Mouse (Mus musculus) mouse trophoblast stem cell (cell line): ENCODE measurements at regions not wholly inside any gene's neighbourhood (a gene's known extent, or its start where the extent isn't known, plus 50 kb on each side); places are given as distances from the start of the nearest gene placed in this dataset.

Experiments
- in situ Hi-C, 2 experiments: fragments of 300-500 bp; cut with MseI, MboI; formaldehyde crosslinking; loops; 2 replicates in 1 of 2; 3 replicates in 1 of 2; pipeline ENCODE4 v1.15.1; 2025

DNA sequence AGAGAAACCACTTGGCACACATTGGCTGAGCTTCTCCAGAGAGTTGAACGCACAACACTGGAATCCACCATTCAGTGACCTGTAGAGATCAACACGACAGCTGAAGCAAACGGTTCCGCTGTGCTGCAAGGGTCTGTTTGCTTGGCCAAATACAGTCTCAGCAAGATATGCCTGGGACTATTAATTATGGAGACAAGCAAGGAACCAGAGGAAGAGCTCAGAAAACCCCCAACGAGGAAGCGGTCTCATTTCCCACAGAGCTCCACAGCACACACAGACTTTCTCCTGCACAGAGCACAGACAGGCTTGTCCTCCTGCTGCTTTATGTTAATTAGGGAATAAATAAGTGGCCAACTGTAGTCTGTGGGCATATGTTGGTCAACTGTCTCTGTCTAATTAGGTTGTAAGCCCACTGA lies 223.4 kb upstream of the Tacr3 start:
- in situ Hi-C loops, result no loop called here

DNA sequence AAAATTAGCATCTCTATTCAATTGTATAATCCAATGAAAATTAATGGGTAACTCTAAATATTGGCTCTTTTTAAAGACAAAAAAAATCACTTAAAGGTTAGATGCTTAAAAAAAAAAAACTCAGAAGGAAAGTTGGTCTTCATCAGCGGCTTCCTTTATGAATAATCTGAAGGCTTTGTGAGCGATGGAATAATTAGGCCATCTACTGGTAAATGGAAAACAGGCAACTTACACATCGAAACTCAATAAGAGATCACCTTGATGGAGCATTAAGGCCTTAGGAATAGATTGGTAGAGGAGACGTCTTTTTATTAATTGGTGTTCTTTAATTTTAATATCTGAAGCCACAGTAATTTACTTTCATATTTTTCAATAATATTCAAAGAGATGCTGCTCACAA lies 218.6 kb upstream of the Tacr3 start:
- in situ Hi-C loops, result no loop called here

DNA sequence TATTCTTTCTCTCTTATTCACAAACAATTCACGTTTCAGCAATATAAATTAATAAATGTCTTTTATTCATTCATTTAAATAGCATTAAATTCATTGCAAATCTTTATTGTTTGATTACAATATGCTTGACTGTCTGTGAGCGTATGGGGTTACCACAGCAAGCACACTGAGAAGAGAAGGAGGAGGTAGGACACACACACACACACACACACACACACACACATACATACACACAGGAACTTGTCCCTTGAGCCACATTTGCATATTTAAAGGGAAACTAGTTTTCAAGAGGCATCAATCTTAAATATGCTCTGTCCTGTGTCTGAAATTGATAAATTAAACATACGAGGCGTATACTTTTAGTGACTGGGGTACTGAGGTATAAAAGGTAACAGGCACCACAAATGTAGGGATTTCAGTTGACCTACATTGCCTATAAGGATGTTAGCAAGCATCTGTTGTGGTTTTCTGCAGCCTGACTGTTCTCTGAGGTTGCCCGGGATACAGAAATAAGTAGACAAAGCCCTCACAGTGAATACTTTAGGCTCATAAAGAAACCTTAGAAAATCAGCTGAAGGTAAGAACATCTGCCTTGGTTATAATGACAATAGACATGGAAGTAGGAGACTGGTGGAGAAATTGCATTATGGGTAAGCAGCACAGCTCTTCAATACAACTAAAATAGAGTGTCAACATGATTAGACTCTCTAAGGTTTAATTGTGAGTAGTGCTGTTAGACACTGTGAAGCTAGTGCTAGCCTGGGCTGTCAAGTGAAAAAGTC lies 217.1 kb upstream of the Tacr3 start:
- in situ Hi-C loops, result no loop called here

DNA sequence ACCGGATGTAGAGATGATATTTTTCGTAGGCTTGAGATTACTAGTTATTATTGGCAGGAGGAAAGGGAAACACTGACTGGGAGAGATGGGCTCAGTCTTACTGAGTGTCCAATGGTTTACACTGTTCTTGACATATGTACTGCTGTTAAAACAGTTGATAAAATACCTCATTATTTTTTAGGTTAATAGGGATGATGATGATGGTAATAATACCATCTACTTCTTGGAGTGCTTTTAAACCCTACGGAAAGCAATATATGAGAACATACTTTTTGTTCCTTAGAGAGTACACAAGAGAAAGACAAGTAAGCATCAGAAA lies 216.6 kb upstream of the Tacr3 start:
- in situ Hi-C loops, result no loop called here

DNA sequence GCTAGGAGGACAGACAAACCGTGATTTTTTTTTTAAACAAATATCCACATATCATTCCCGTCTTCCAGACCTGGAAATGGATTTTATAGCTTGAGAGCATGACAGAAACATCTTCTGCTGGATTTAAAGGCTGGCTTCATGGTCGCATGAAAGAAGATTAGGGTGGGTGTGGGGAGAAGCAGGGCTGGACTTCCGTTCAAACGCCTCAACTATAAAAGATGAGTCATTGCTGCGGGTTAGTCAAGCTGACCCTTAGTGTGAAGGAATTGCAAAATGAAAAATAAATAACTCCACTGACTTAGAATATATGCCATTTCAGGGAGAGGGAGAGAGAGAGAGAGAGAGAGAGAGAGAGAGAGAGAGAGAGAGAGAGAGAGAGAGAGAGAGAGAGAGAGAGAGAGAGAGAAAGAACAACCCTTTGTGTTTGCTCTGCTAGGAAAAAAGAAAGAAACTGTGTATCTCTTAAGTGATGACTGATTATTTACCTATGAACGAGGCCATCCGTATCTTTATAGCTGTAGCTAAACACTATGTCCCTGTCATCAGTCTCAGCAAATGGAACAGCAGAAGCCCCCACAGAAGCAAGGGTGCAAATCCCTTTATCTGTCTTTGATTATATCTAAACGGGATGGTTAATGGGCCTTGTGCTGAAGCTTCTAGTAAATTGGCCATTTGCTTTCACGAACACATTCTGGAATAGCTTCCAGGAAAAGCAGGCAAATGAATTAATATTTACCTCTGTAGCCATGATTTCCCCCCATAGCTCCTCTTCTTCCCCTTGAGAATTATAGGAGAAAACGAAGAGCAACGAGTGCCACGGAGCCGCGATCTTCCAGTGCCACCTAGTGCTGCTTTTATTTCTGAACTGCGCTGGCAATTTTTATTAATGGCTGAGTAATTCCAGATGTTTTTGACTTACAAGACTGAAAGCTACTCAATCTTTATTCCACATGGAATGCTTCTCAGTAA lies 199.4 kb upstream of the Tacr3 start:
- in situ Hi-C loops, result no loop called here

DNA sequence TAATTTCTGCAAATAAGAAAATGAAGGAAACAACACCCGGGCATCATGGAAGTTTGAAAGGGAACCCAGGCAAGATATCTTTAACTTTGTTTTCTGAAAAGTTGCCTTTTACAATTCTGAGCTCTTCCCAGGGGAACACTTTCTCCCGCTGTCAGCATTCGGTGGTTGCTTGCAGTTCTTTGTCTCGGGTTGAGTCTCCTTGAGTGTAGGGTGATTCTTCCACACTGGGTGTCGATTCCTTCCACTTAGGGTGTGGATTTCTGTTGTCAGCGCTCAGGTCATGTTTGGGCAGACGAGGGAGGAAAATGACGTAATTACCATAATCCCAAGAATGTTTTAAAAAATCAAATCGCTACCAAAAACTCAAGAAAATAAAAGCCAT lies 198.7 kb upstream of the Tacr3 start:
- in situ Hi-C loops, result no loop called here

DNA sequence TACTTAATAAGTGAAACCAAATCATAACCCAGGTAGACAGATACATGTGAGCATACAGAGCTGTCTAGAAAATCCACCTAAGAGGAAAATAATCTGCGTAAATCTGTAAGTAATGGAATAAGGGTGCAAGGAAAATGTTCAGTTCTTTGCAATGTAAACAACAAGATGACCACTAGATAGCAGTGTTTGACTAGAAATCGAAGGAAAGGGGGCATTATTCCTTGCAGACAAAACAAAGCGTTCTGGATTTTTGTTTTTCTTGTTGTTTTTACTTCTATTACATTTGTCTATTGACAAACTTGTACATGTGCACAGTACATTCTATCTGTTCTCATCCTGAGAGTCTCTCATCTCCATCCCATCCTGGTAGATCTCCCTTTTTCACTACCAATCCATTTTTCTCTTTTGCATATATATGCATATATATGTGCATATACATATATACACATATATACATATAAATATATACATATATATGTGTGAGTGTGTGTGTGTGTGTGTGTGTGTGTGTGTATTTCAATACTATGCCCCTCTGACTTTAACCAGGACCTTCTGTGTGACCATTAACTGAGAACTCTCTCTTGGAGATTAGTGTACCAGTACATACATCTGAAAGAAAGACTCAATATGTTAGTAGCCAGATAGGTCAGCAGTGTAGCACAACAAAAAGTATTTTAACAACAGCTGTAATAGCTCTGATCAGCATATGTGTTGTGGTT lies 179.9 kb upstream of the Tacr3 start:
- in situ Hi-C loops, result loop anchor here in 1 of 2 experiments (10.0 kb wide), 1 partner anchor 556 kb away; no protein-coding TSS in a partner anchor

DNA sequence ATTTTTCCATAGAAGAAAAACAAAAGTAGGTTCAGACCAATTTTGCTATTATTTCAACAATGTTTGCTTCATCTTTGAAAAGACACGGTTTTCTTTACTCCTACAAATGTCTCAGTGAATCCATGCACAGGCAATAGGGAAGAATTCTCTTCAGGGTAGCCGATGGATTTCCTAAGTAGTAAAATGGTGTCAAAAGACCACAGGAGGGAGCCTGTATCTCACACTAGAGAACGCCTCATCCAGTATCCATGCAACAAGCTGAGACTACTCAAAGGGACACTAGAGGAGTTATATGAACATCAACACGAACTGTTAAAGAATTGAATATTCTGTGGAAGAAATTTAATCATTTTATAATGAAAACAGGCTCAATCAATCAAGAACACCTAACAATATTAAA lies 174.8 kb upstream of the Tacr3 start:
- in situ Hi-C loops, result no loop called here

DNA sequence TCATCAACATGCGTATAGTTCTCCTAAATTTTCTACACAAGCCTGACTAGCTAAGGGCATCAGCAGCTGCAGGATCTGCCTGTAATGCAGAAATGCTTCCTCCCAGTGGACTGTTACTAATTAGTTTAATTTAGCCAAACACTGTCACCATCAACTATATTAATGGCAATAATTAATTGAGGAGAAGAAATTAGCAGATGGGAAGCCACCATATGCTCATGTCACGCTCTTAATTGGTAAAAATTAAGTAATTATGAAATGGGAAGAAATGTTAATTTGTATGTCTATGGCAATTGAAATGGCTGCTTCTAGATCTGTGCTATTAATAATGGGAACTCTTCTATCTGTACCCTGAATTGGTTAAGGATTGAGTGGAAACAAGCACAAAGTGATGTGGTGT lies 133.9 kb upstream of the Tacr3 start:
- in situ Hi-C loops, result no loop called here

DNA sequence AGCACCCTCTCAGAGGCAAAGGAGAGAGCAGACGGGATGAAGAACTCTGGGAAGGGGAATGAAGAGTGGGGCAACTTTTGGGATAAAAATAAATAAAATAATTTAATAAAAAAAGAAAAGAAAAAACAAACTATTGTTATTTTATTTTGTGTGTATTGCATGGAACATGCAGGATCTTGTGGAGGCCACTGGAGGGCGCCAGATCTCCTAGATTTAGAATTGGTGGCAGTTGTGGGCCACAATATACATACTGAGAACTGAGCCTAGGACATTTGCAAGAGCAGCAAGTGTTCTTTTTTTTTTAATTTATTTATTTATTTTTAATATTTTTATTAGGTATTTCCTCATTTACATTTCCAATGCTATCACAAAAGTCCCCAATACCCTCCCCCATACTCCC lies 110.2 kb upstream of the Tacr3 start:
- in situ Hi-C loops, result loop anchor here in 1 of 2 experiments (25.0 kb wide), 1 partner anchor 294 kb away; no protein-coding TSS in a partner anchor

DNA sequence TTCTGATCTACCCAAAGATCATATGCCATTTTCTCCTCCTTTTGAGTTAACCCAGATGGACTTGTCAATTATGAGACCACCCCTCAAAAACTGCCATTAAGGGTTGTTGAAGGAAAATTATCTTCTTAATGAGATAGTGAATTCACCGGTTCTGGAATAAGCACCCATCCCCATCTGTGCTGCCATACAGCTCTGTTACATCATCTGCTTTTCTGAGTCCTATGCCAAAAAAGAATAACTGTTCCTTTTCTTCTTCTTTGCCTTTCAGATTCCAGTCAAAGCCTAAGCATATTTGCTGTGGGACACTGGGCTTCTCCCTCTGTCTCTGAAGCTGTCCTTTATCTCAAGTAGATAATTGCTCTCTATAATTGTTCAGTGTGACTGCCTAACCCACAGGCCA lies 93.1 kb upstream of the Tacr3 start:
- in situ Hi-C loops, result no loop called here

DNA sequence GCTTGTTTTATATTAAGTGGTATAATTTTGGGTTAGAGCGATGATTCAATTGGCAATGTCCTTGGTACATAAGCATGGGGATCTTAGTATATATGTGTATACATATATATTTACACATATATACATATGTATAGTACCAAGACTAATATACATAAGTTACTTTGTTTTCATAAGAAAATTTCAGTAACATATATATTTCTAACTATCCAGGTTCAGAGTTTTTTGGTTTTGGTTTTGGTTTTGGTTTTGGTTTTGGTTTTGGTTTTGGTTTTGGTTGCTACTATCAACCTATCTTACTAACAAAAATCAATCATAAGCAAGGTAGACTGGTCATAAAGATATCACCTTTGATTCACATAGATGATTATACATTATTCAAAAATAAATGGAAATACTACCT lies 67.7 kb upstream of the Tacr3 start:
- in situ Hi-C loops, result no loop called here

DNA sequence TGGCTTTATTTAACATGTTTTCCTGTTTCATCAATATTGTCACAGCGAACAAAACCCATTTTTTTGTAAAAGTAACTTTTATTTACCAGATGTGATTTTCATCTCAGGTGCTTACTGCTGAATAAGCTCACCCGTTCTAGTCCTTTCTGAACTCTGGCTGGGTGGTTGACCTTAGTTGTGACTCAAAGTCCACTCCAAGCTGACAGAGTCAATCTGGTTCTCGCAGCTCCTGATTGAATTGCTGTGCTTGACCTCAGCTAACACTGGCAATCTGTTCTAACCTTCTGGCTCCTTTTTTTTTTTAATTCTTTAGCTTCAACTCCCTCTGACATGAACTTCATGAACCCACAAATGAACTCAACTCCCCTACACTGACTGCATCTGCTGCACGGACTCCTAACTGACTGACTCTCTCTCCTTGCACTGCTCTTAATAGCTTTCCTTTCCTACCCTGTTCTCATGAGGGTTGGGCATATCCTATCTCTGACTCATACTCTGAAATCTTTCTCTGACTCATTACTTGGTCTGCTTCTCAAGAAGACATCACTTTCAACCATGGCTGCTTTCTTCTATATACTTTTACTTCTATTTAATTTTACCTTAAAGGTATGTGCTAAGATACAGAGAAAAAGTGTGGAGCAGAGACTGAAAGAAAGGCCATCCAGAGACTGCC lies 65.4 kb upstream of the Tacr3 start:
- in situ Hi-C loops, result no loop called here
